Comparison of ENCODE assay signal across 33 mouse cellular contexts in genomic region chr12:31239798-31240197, GRCm38 (mm10). TPM values are rescaled to one million over a fixed set of nuclear protein-coding genes. Genes with fewer than 3 reads are reported as not detected.
DNase-seq lines count a peak whose midpoint lies in the region; ATAC-seq and TF ChIP-seq lines count a peak whose summit lies in the region.
"Had no signal": no experiment of that assay in that cellular context is flagged by ENCODE, and none has a peak within 500 bp of the region (broad histone marks: within the 10 kb centered on the region; RNA-seq: fewer than 3 reads in every experiment).

No protein-coding gene starts in this region.

- no peaks in the 10 kb centered on the region for H3K36me3 ChIP-seq in CH12.LX (replicated peaks in 1 of 2; ENCODE audit: control insufficient read depth in 1 of 2, insufficient read depth in 1 of 2, low read length in 1 of 2)
- H3K36me3 ChIP-seq in intestine, postnatal 0 days (ENCODE audit: control insufficient read depth, insufficient read depth): no peaks in the 10 kb centered on the region
- H3K36me3 ChIP-seq: embryonic facial prominence, embryonic 10.5 days; embryonic facial prominence, embryonic 13.5 days; forebrain, embryonic 12.5 days; forebrain, embryonic 15.5 days; heart, embryonic 10.5 days; heart, embryonic 13.5 days; hindbrain, embryonic 12.5 days; hindbrain, embryonic 15.5 days had no signal

- TF ChIP-seq RAD21 in CH12.LX (IDR thresholded peaks at IDR 0.05; ENCODE audit: low read depth, low read length): no peak

- peaks cover 3 to 15% of the 10 kb centered on the region in 2 experiments; a peak in 3 of 4 replicates for H3K4me1 ChIP-seq in CH12.LX (ENCODE audit: control insufficient read depth in 1 of 2, insufficient read depth in 2 of 2)
- H3K4me1 ChIP-seq in intestine, postnatal 0 days (replicated peaks; ENCODE audit: control insufficient read depth, insufficient read depth, low read length): no peaks in the 10 kb centered on the region
- H3K4me1 ChIP-seq: forebrain, embryonic 15.5 days had no signal

- no peaks in the 10 kb centered on the region for H3K9me3 ChIP-seq in CH12.LX (replicated peaks; ENCODE audit: low read length)
- H3K9me3 ChIP-seq in intestine, postnatal 0 days (ENCODE audit: control insufficient read depth): no peaks in the 10 kb centered on the region
- H3K9me3 ChIP-seq: embryonic facial prominence, embryonic 10.5 days; embryonic facial prominence, embryonic 13.5 days; forebrain, embryonic 12.5 days; forebrain, embryonic 15.5 days; heart, embryonic 10.5 days; heart, embryonic 13.5 days; hindbrain, embryonic 12.5 days; hindbrain, embryonic 15.5 days had no signal

- 33% methylated on average over 4 of the region's 4 CpGs for WGBS in intestine, postnatal 0 days

- no peaks in the 10 kb centered on the region for H3K79me2 ChIP-seq in CH12.LX (replicated peaks; ENCODE audit: control insufficient read depth, extremely low read depth, insufficient read depth, poor library complexity, severe bottlenecking)

- H3K9ac ChIP-seq in CH12.LX (ENCODE audit: insufficient read depth, low read depth): no peak overlapping the region
- H3K9ac ChIP-seq in intestine, postnatal 0 days (ENCODE audit: low read depth, low read length): no peak overlapping the region
- H3K9ac ChIP-seq: embryonic facial prominence, embryonic 13.5 days; forebrain, embryonic 12.5 days; forebrain, embryonic 15.5 days; heart, embryonic 13.5 days; hindbrain, embryonic 12.5 days; hindbrain, embryonic 15.5 days had no signal

- no peak for TF ChIP-seq POLR2A in CH12.LX (IDR thresholded peaks at IDR 0.05; ENCODE audit: low read depth, low read length)

- no peak overlapping the region for H3K4me3 ChIP-seq in CH12.LX (replicated peaks in 1 of 3; ENCODE audit: low read depth in 2 of 3, low read length in 2 of 3, poor library complexity in 1 of 3)
- H3K4me3 ChIP-seq in intestine, postnatal 0 days (ENCODE audit: low read depth, low read length): no peak overlapping the region
- H3K4me3 ChIP-seq: embryonic facial prominence, embryonic 10.5 days; embryonic facial prominence, embryonic 13.5 days; erythroblast, embryonic 14.5 days; forebrain, embryonic 12.5 days; forebrain, embryonic 15.5 days; heart, adult 2 months; heart, embryonic 10.5 days; heart, embryonic 13.5 days; hindbrain, embryonic 12.5 days; hindbrain, embryonic 15.5 days had no signal

- no peaks in the 10 kb centered on the region for H3K27me3 ChIP-seq in CH12.LX (replicated peaks)
- H3K27me3 ChIP-seq in intestine, postnatal 0 days (replicated peaks; ENCODE audit: control insufficient read depth, insufficient read depth, low read length): no peaks in the 10 kb centered on the region
- H3K27me3 ChIP-seq: embryonic facial prominence, embryonic 13.5 days; forebrain, embryonic 12.5 days; forebrain, embryonic 15.5 days; heart, embryonic 13.5 days; hindbrain, embryonic 12.5 days; hindbrain, embryonic 15.5 days had no signal

- no peak overlapping the region for H3K4me2 ChIP-seq in CH12.LX (ENCODE audit: insufficient read depth, low read depth, poor library complexity, severe bottlenecking)
- no peak overlapping the region for H3K4me2 ChIP-seq in intestine, postnatal 0 days (replicated peaks; ENCODE audit: low read depth)
- H3K4me2 ChIP-seq: embryonic facial prominence, embryonic 13.5 days; forebrain, embryonic 12.5 days; forebrain, embryonic 15.5 days; heart, embryonic 13.5 days; hindbrain, embryonic 12.5 days; hindbrain, embryonic 15.5 days had no signal

- in situ Hi-C loops in CH12.LX (cut with MboI; ENCODE audit: low pct_ligation_motif_present, low pct_unique_long_range_greater_than_20kb, low sequenced_read_pairs): no loop called here

- dilution Hi-C loops in CH12.LX (cut with MboI; ENCODE audit: extremely low pct_ligation_motif_present, extremely low pct_unique_long_range_greater_than_20kb, low sequenced_read_pairs): no loop called here

- TF ChIP-seq EP300 in CH12.LX (IDR thresholded peaks at IDR 0.05; ENCODE audit: low read length): no peak; the same call in none of the 2 replicates

- peak; percentile 41; the same call in 1 of the 2 replicates for ATAC-seq in intestine, postnatal 0 days
- ATAC-seq: forebrain, embryonic 15.5 days had no signal

- H3K27ac ChIP-seq in CH12.LX (ENCODE audit: insufficient read depth, low read depth): no peak overlapping the region
- no peak overlapping the region for H3K27ac ChIP-seq in intestine, postnatal 0 days (ENCODE audit: low read depth, low read length)
- H3K27ac ChIP-seq: embryonic facial prominence, embryonic 10.5 days; embryonic facial prominence, embryonic 13.5 days; forebrain, embryonic 12.5 days; forebrain, embryonic 15.5 days; heart, adult 2 months; heart, embryonic 10.5 days; heart, embryonic 13.5 days; hindbrain, embryonic 12.5 days; hindbrain, embryonic 15.5 days had no signal

- no peak for TF ChIP-seq CTCF in CH12.LX (conservative IDR thresholded peaks at IDR 0.05 in 1 of 2, IDR thresholded peaks at IDR 0.05 in 1 of 2; ENCODE audit: low read depth in 2 of 2, low read length in 2 of 2)
- TF ChIP-seq CTCF in intestine, postnatal 0 days (IDR thresholded peaks at IDR 0.05; ENCODE audit: low read depth): no peak

- peak; percentile 12 for DNase-seq in cerebellum, adult 9-11 months
- no peak for DNase-seq in cerebellum, adult 8-10 months
- peak; percentile 31 for DNase-seq in A20 (ENCODE audit: low read depth, low spot score)
- peak; percentile 57 for DNase-seq in CH12.LX (ENCODE audit: extremely low read depth)
- DNase-seq in thymus, postnatal 25 days: no peak
- DNase-seq in retina, postnatal 1 day: no peak
- DNase-seq: adrenal gland, adult 2 months; adrenal gland, postnatal 14 days; embryo, embryonic 11 days; gastrocnemius, postnatal 25 days; heart, adult 2 months had no signal

TF ChIP-seq in CH12.LX, 34 proteins besides CTCF, POLR2A, EP300 and RAD21:
- TF ChIP-seq ETS1 (conservative IDR thresholded peaks at IDR 0.05; ENCODE audit: low read depth, low read length): peak; percentile 47
- TF ChIP-seq JUN (IDR thresholded peaks at IDR 0.05; ENCODE audit: insufficient read depth, low read depth, low read length): peak; percentile 5; the same call in 1 of the 2 replicates
- peak; percentile 69 for TF ChIP-seq MEF2A (IDR thresholded peaks at IDR 0.05; ENCODE audit: borderline replicate concordance, low read depth, low read length)
- TF ChIP-seq TCF12 (IDR thresholded peaks at IDR 0.05; ENCODE audit: low read depth, low read length): peak; percentile 54; the same call in 1 of the 2 replicates
- TF ChIP-seq MYC (IDR thresholded peaks at IDR 0.05; ENCODE audit: low read depth, low read length): no peak

RNA-seq across cellular contexts. Expression of gene Gm6993, which starts 0.8 kb away (rescaled TPM):
- total RNA-seq in CH12.LX (2012; rRNA removed) (not detected in 2 replicates), CH12.LX (2014; rRNA removed) (not detected in 2 replicates)
- polyA plus RNA-seq in CH12.LX (2012; ENCODE audit: insufficient read length, low read depth): not detected in 2 replicates
- polyA plus RNA-seq in intestine, postnatal 0 days (2015; fragmentation: Nextera tagmentation; extraction: Ambion mirVana): not detected in 2 replicates
- total RNA-seq: adrenal gland, adult 2 months; adrenal gland, postnatal 14 days; adrenal gland, postnatal 4 days; gastrocnemius, adult 8-10 months; gastrocnemius, postnatal 25 days; heart, adult 2 months; heart, postnatal 25 days; hematopoietic stem cell, adult 5-6 weeks; MEL had no signal
- polyA plus RNA-seq: adrenal gland, adult 2 months; brain, embryonic 14.5 days; cerebellum, adult 2 months; cortical plate, adult 2 months; embryonic facial prominence, embryonic 10.5 days; embryonic facial prominence, embryonic 13.5 days; erythroblast, embryonic 14.5 days; forebrain, embryonic 12.5 days; forebrain, embryonic 15.5 days; gonadal fat pad, adult 2 months; heart, adult 2 months; heart, embryonic 10.5 days; heart, embryonic 13.5 days; heart, embryonic 16.5 days; hindbrain, embryonic 12.5 days; hindbrain, embryonic 15.5 days; intestine, embryonic 14.5 days; kidney, adult 2 months had no signal

RNA-seq across cellular contexts. Expression of gene Lamb1, which starts 25.2 kb away (rescaled TPM):
- under 0.01 and 0.08 TPM in 2 replicates for total RNA-seq in CH12.LX (2012; rRNA removed)
- total RNA-seq in CH12.LX (2014; rRNA removed): not detected in 2 replicates
- 0.12 TPM in 1 of 2 replicates, not detected in the other for polyA plus RNA-seq in CH12.LX (2012; ENCODE audit: insufficient read length, low read depth)
- 25.8 and 27.5 TPM in 2 replicates for polyA plus RNA-seq in intestine, postnatal 0 days (2015; fragmentation: Nextera tagmentation; extraction: Ambion mirVana)
- total RNA-seq: hematopoietic stem cell, adult 5-6 weeks; MEL had no signal

Comparison
In these comparisons a context has a peak if more than half of its experiments do, and no peak if none do; other contexts are left out.
1. DNase-seq: peak in cerebellum, adult 9-11 months (single experiment), A20 (single experiment) and CH12.LX (single experiment); none in cerebellum, adult 8-10 months (single experiment), thymus, postnatal 25 days (single experiment) and retina, postnatal 1 day (single experiment).
2. RNA of gene Lamb1, which starts 25.2 kb away (polyA plus RNA-seq): 25.8 to 27.5 TPM in intestine, postnatal 0 days; 0.12 TPM in CH12.LX; every median in the first group is over 10 times any median in the second.